Mouse (Mus musculus): Measurements from ENCODE around the gene Klhl21. TPM values are rescaled to one million over a fixed set of nuclear protein-coding genes. Genes with fewer than 3 reads are reported as not detected.

Gene Klhl21
- total RNA-seq, 2 experiments from 2014 or later = 18.5 to 19.3 TPM

GRCm38 (mm10) chr4:152010707-152011134, 2.1 kb downstream of the Klhl21 start:
- no peak for TF ChIP-seq CTCF (IDR thresholded peaks at IDR 0.05)
- intact Hi-C loops (cut with DNase I) = loop anchor here (2.0 kb wide), 1 partner anchor 16 kb away; the partner anchor contains the start of gene Zbtb48
- DNase-seq (ENCODE audit: extremely low spot score in 1 of 2, low spot score in 2 of 2) = no peak
- Histone ChIP-seq H3K4me3 (peak overlapping the region; percentile 78), H3K27ac (peak overlapping the region; percentile 96)

GRCm38 (mm10) chr4:152011171-152011760, 2.7 kb downstream of the Klhl21 start:
- peak overlapping the region; percentile 96; the same call in 1 of the 2 replicates for H3K27ac ChIP-seq
- intact Hi-C loops (cut with DNase I) = loop anchor here (2.0 kb wide), 1 partner anchor 16 kb away; the partner anchor contains the start of gene Zbtb48
- DNase-seq (ENCODE audit: extremely low spot score in 1 of 2, low spot score in 2 of 2) = no peak
- peak overlapping the region; percentile 78 for H3K4me3 ChIP-seq
- no peak for TF ChIP-seq CTCF (IDR thresholded peaks at IDR 0.05)

- TF ChIP-seq CTCF (IDR thresholded peaks at IDR 0.05) = no peak
- Histone ChIP-seq H3K4me3 (no peak overlapping the region), H3K27ac (no peak overlapping the region)
- DNase-seq (ENCODE audit: extremely low spot score in 1 of 2, low spot score in 2 of 2) = no peak
- intact Hi-C loops (cut with DNase I) = no loop called here
Observed at GRCm38 (mm10) chr4:152012109-152012508, 3.5 kb downstream of the Klhl21 start.

- intact Hi-C loops (cut with DNase I) = no loop called here
- TF ChIP-seq CTCF (IDR thresholded peaks at IDR 0.05) = no peak
Observed at GRCm38 (mm10) chr4:152013036-152013813, 4.6 kb downstream of the Klhl21 start.

GRCm38 (mm10) chr4:152019073-152019472, 10.5 kb downstream of the Klhl21 start:
- Histone ChIP-seq H3K27ac (no peak overlapping the region), H3K4me3 (no peak overlapping the region)
- TF ChIP-seq CTCF (IDR thresholded peaks at IDR 0.05) = no peak
- DNase-seq (ENCODE audit: extremely low spot score in 1 of 2, low spot score in 2 of 2) = no peak
- intact Hi-C loops (cut with DNase I) = no loop called here

More at GRCm38 (mm10) chr4:152013036-152013813, 4.6 kb downstream of the Klhl21 start:
- Histone ChIP-seq H3K27ac (no peak overlapping the region), H3K4me3 (no peak overlapping the region)
- no peak for DNase-seq (ENCODE audit: extremely low spot score in 1 of 2, low spot score in 2 of 2)

GRCm38 (mm10) chr4:152020024-152020423, 11.4 kb downstream of the Klhl21 start:
- DNase-seq (ENCODE audit: extremely low spot score in 1 of 2, low spot score in 2 of 2) = no peak
- no peak for TF ChIP-seq CTCF (IDR thresholded peaks at IDR 0.05)
- intact Hi-C loops (cut with DNase I) = no loop called here
- no peak overlapping the region for H3K4me3 ChIP-seq
- no peak overlapping the region for H3K27ac ChIP-seq

GRCm38 (mm10) chr4:152021568-152022097, 13.0 kb downstream of the Klhl21 start:
- intact Hi-C loops (cut with DNase I) = no loop called here
- H3K27ac ChIP-seq = no peak overlapping the region
- TF ChIP-seq CTCF (IDR thresholded peaks at IDR 0.05) = no peak
- H3K4me3 ChIP-seq = no peak overlapping the region
- DNase-seq (ENCODE audit: extremely low spot score in 1 of 2, low spot score in 2 of 2) = no peak

GRCm38 (mm10) chr4:152022506-152022905, 13.9 kb downstream of the Klhl21 start:
- H3K4me3 ChIP-seq = no peak overlapping the region
- TF ChIP-seq CTCF (IDR thresholded peaks at IDR 0.05) = no peak
- H3K27ac ChIP-seq = no peak overlapping the region
- no peak for DNase-seq (ENCODE audit: extremely low spot score in 1 of 2, low spot score in 2 of 2)
- intact Hi-C loops (cut with DNase I) = no loop called here

- no peak overlapping the region for H3K4me3 ChIP-seq
- TF ChIP-seq CTCF (IDR thresholded peaks at IDR 0.05) = no peak
- intact Hi-C loops (cut with DNase I) = no loop called here
- H3K27ac ChIP-seq = no peak overlapping the region
- DNase-seq (ENCODE audit: extremely low spot score in 1 of 2, low spot score in 2 of 2) = no peak
Observed at GRCm38 (mm10) chr4:152024525-152024924, 15.9 kb downstream of the Klhl21 start.

- H3K4me3 ChIP-seq = peak overlapping the region; percentile 82
- DNase-seq (ENCODE audit: extremely low spot score in 1 of 2, low spot score in 2 of 2) = no peak
- H3K27ac ChIP-seq = peak overlapping the region; percentile 92
- intact Hi-C loops (cut with DNase I) = loop anchor here (2.0 kb wide), 1 partner anchor 16 kb away; no protein-coding TSS in a partner anchor
- no peak for TF ChIP-seq CTCF (IDR thresholded peaks at IDR 0.05)
Observed at GRCm38 (mm10) chr4:152026751-152027508, 18.3 kb downstream of the Klhl21 start.

- intact Hi-C loops (cut with DNase I) = loop anchor here (2.0 kb wide), 1 partner anchor 17 kb away; no protein-coding TSS in a partner anchor
- Histone ChIP-seq H3K4me3 (peak within 1 kb of the TSS; percentile 82), H3K27ac (peak within 1 kb of the TSS; percentile 92)
- DNase-seq (ENCODE audit: extremely low spot score in 1 of 2, low spot score in 2 of 2) = peak; percentile 96
- TF ChIP-seq CTCF (IDR thresholded peaks at IDR 0.05) = no peak
Observed at GRCm38 (mm10) chr4:152027524-152027923, 18.9 kb downstream of the Klhl21 start, which contains the start of gene Zbtb48. Gene Zbtb48, minus strand, starts transcription at chr4:152027671.
